Mouse (Mus musculus) R1 (cell line): ENCODE measurements at regions not wholly inside any gene's neighbourhood (a gene's known extent, or its start where the extent isn't known, plus 50 kb on each side); places are given as distances from the start of the nearest gene placed in this dataset.

Experiments
- DNase-seq: peaks from one replicate; pipeline ENCODE4 v3.0.0-alpha.2; 2018; ENCODE audit warnings: low read depth, low spot score

GRCm38 (mm10) chr6:16064691-16065090 is 344.2 kb downstream of the Mdfic start:
- DNase-seq: no peak

DNA sequence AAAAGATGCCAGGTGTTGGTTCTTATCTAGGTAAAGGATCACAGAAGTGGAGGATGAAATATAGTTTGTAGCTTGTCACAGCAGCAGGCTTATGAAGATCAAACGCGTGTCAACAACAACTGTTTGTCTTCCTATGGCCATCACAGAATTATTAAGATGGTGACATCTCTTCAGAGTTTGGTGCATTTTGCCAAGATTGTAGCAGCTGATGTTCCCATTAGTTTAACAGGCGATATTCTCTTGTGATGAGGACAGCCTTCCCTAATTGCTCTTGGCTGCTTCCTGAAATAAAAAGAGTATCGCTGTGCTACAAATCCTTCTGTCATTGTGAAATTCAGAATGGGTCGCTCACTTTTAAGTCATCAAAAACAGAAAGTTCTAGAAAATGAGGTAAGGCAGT is 344.7 kb downstream of the Mdfic start:
- DNase-seq: no peak

GRCm38 (mm10) chr6:16076266-16076665 is 355.8 kb downstream of the Mdfic start:
- DNase-seq: no peak

DNA sequence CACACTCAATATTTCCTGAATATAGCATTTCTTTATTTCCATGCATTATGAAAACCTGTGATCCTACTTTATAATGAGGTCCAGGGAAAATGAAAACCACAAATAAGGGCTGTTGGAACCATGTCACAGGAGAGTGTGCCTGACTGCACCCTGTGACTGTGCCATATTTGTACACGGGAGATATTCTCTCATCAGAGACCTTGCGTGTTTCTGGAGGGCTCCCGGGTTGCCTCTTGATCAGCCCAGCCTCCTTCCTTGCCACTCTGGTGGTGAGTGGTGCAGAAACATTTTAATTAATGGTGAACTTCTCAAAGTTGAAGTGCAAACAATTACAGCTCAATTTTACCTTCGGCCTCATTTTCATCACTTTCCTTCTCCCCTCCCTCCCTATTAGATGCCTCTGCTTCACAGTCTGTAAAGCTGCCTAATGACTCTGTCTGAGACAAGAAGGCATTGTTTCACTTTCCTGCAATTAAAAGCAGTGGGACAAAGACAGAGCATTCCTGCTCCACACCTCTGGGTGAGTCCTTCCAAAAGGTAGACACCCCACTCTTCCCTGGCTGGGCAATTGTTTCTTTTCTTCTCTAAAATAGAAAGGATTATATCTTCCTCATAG is 356.8 kb downstream of the Mdfic start:
- no peak for DNase-seq

DNA sequence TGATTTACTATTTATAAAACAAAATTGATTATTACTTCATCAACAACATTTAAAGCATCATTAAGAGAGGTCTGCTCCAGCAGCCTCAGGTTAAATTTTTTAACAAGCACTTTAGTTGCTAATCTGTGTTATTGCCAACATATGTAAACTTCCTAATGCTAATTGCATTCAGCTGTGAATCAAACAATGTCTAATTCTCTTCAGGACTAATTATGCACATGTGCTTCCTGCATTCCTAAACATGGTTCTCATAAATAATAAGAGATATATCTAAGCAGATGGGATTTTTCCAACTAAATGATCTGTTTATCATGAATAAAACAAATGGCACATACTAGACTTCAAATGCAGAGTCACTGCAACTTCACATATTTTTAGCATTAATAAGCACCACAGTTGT is 357.5 kb downstream of the Mdfic start:
- no peak for DNase-seq

GRCm38 (mm10) chr6:16086952-16087537 is 366.6 kb downstream of the Mdfic start:
- no peak for DNase-seq

DNA sequence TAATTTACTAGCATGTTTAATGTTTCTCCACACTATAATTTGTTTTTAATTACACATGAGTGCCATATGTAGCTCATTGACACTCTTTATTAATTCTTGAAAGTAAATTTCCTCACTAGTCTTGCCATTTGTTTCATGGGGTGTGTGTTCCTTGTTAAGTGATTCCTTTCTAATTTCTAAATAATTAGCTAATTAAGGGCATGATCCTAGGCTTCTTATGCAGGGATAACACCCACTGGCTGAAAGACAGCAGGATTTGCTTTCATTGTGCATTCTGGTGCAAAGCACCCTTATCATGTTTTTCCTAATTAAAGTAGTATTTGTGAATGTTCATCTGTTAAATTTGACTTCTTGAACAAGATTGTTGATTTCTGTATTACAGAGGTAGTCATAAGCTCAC is 378.3 kb downstream of the Mdfic start:
- DNase-seq: no peak

DNA sequence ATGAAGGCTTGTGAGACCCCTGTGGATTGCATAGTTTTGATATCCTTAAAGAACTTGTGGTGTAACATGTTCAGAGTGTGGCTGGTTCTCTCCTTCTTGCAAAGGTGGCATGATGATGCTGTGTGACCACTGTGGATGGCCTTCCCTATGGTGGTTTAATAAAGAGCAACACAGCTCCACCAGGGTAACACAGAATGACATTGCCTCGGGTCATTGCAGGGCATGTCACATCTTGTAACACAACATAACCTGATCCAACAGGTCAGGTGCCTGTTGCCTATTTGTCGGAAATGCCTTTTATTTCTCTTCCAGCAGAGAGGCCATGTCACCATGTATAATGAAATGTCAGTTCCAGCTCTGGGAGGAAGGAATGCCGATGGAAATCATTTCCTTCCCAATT is 420.5 kb downstream of the Mdfic start:
- no peak for DNase-seq

DNA sequence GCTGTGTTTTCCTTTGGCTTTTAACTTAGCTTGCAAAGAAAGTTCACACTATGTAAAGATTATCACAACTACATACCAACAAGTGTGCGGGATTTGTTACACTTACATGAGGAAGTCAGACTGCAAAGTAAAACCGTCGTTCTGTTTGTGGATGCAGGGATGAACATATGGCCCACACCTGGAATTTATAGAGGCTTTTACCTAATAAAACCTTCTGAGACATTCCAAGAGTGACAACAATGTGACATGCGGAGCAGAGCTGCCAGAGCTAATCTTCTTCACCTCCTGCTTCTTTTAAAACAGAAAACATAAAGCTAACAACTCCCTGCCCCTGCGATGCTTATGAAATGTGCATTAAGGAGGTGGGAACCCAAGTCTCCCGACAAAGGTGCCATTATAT is 424.1 kb downstream of the Mdfic start:
- no peak for DNase-seq

DNA sequence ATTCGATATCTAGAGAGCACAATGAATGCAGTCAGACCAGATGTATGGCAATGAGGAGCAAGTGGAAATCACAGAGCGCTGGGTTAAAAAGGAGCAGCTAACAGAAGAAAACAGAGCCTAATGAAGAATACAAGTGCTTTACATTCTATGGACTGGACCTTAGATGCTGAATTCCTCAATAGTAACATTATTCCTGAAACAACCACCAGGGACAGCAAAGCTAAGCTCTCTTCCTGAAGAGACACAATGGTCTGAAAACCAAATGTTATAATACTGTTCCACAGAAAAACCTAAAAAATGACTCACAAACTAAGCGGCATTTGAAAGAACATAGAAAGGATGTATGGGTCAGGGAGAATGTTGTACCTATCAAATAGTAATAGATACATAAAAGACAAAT is 430.1 kb downstream of the Mdfic start:
- DNase-seq: peak; percentile 8

- DNase-seq: no peak
Measured at GRCm38 (mm10) chr6:16151478-16151877, 431.0 kb downstream of the Mdfic start.

DNA sequence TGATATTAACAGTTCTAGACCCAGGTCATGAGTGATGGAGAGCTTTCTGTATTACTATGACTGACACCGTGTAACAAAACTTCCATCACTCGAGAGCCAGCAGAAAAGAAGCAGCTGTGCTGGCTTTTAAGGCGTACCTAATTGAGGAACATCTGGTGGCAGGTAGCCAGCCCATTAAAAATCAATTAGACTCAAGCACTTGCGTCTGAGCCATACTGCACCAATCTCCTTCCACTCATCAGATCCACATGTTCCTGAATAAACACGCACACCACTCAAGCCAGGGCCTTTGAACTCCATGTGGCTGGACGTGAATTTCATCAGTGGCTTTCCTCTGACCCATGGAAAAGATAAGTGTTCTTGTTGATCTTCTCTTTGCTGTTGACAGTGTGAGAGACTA is 432.2 kb downstream of the Mdfic start:
- DNase-seq: no peak

- no peak for DNase-seq
Measured at GRCm38 (mm10) chr6:16165012-16165411, 444.6 kb downstream of the Mdfic start.

GRCm38 (mm10) chr6:16171871-16172270 is 451.4 kb downstream of the Mdfic start:
- no peak for DNase-seq

GRCm38 (mm10) chr6:16177313-16177712 is 456.9 kb downstream of the Mdfic start:
- DNase-seq: no peak

GRCm38 (mm10) chr6:16187983-16188550 is 467.6 kb downstream of the Mdfic start:
- no peak for DNase-seq

GRCm38 (mm10) chr6:16212975-16213374 is 492.5 kb downstream of the Mdfic start:
- no peak for DNase-seq

DNA sequence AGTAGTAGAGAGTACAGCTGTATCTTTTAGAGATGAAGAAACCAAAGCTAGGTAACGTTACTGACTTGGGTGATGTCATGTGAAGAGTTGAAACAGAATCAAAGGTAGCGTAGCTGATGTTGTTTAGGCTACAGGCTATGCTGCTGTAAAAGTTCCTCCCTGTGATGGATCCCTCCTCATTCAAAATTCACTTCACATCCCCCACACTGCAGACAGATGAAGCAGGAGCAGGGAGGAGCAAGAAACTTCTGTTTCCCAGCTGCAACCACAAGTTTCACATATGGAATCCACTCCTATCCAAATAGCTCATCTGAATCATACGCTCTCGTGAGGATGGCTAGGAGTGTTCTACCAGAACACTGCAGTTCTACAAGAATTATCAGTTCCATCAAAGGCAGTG is 493.2 kb downstream of the Mdfic start:
- no peak for DNase-seq

DNA sequence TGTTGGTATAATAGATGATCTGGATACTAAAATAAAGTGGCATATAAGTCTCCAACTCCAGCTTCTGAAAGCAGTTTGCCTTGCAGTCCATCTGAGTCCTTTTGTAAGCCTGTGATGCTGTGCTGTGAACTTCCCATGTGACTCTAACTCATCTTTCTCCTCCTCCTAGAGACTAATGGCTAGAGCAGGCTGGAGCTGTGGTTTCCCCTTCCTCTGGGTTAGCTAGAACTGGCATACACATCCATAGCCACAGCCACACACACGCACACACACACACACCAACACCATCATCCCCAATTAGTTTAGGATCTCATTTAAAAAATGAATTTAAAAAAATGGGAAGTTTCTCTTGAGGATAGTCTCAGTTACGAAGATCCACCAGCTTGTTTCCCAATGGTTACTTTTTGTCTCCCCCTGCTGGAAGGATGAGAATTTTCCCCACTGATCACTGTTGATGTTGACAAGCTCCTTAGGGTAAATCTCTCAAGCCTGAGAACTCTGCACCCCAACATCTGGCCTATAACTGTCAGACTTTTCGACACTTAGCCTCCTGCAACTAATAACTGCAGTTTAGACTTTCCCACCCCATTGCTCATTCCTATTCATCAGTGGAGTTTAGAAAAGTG is 500.7 kb downstream of the Mdfic start:
- peak; percentile 52 for DNase-seq
